Mouse (Mus musculus) kidney, postnatal 10 days (tissue): ENCODE data around the gene Hist1h2an.
A peak's percentile ranks its signal among the peaks of the same experiment; 100 is the strongest.
"Not testable (repeated sequence)": the region's sequence is repeated elsewhere in the genome, so short reads cannot be mapped to it uniquely, and the experiment has no call there.

ENCODE experiments used
- DNase-seq: peaks from one replicate; pipeline ENCODE4 v3.0.0; 2021; ENCODE audit warnings: mixed read lengths

Hist1h2an gene

DNA sequence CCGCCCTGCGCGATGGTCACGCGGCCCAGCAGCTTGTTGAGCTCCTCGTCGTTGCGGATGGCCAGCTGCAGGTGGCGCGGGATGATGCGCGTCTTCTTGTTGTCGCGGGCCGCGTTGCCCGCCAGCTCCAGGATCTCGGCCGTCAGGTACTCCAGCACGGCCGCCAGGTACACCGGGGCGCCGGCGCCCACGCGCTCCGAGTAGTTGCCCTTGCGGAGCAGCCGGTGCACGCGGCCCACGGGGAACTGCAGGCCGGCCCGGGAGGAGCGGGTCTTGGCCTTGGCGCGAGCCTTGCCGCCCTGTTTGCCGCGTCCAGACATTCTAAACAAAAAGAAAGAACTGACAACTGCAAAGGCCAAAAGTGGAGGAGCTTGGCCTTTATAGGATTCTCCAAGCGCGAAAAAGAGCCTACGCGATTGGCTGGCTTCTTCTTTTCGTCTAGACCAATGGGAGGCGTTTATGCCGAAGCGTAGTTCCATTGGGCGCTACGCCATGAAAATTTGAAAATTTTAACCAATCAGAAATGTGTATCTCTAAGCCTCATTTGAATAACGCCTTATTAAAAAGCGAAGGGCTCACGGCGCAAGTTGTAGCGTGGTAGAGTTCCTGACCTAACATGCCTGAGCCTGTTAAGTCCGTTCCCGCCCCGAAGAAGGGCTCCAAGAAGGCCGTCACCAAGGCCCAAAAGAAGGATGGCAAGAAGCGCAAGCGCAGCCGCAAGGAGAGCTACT lies at the start of gene Hist1h2an, which contains the start of gene Hist1h2bp:
TSS of gene Hist1h2an (minus strand) at position 320 of the 731 bp plus-strand sequence.
TSS of gene Hist1h2bp (plus strand) at position 563 of the 731 bp plus-strand sequence.
- DNase-seq: peak; percentile 86

DNA sequence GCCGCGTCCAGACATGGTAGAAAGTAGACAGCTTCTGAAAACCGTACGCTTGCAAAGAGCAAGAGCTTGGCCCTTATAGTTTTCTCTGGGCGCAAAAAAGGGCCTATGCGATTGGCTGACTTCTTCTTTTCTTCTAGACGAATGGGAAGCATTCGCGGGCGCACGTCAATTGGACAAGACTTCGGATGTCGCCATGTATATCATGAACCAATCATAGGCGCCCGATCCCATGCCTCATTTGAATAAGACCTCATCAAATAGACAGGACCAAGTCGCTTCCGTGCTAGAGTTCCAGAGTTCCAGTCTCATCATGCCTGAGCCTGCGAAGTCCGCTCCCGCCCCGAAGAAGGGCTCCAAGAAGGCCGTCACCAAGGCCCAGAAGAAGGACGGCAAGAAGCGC lies 46.4 kb upstream of the Hist1h2an start, which contains the start of the genes Hist1h2ap and Hist1h2br:
TSS of gene Hist1h2ap (minus strand) at position 47 of the 400 bp plus-strand sequence.
TSS of gene Hist1h2br (plus strand) at position 283 of the 400 bp plus-strand sequence.
- not testable (repeated sequence) for DNase-seq

DNA sequence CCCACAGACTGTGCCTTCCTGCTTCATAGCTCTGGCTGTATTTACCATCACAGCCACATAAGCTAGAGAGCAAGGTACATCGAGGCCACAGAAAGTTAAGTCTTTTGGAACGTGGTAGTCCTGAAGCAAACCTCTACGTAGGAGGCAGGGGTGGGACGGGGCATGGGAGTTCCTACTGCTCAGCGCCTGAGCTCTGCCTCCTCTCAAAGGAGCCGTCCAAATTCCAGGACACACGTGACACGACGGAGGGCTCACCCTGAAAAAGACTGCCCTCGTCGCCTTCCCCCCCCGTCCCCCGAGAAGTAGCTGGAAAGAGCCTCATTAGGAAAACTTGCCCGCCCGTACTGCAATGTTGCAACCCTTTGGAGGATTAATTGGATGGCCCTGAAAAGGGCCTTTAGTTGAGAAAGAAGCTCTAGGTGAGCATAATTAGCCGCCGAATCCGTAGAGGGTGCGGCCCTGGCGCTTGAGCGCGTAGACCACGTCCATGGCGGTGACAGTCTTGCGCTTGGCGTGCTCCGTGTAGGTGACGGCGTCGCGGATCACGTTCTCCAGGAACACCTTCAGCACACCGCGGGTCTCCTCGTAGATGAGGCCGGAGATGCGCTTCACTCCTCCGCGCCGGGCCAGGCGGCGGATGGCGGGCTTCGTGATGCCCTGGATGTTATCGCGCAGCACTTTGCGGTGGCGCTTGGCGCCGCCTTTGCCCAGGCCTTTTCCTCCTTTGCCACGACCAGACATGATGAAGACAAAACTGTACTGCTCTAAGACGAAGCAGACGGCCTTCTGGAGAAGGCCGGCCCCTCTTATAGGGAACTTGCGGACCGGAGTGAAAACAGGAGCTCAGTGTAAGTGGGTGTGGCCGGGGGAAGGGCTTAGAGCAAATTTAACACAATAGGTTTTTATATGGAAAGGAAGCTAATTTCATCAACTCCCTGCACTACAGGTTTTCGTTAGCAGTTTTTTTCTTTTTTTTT lies 44.7 kb upstream of the Hist1h2an start, which contains the start of gene Hist1h4n:
TSS of gene Hist1h4n (minus strand) at position 779 of the 977 bp plus-strand sequence.
- peak; percentile 20 for DNase-seq

DNA sequence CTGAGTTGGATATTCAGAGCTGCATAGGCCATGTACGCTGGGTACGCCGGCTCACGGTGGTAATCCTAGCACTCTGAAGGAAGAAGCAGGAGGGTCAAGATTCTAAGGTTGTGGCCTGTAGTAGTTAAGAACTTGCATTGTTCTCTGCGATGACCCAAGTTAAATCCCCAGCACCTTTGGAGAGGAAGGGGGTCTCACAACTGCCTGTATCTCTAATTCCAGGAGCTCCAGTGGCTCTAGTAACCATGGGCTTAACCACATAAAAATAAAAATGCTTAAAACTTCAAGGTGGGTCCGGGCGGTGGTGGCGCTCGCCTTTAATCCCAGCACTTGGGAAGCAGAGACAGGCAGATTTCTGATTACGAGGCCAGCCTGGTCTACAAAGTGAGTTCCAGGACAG lies 43.3 kb upstream of the Hist1h2an start:
- no peak for DNase-seq

DNA sequence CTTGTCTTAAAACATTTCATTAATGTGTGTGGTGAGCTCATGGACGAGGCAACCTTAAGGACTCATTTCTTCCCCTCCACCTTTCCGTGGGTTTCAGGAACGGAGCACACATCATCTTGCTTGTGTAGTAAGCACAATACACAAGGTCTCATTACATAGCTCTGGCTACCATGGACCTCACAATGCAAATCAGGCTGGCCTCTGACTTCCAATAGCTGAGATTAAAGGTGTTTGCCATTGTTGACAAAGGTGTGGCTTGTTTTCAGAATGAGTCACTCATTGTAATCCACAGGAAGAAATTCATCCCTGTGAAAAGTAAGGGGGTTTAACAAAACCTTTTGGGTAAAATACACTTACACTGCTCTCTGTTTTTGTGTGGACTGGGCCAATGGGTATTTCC lies 41.5 kb upstream of the Hist1h2an start:
- DNase-seq: no peak

DNA sequence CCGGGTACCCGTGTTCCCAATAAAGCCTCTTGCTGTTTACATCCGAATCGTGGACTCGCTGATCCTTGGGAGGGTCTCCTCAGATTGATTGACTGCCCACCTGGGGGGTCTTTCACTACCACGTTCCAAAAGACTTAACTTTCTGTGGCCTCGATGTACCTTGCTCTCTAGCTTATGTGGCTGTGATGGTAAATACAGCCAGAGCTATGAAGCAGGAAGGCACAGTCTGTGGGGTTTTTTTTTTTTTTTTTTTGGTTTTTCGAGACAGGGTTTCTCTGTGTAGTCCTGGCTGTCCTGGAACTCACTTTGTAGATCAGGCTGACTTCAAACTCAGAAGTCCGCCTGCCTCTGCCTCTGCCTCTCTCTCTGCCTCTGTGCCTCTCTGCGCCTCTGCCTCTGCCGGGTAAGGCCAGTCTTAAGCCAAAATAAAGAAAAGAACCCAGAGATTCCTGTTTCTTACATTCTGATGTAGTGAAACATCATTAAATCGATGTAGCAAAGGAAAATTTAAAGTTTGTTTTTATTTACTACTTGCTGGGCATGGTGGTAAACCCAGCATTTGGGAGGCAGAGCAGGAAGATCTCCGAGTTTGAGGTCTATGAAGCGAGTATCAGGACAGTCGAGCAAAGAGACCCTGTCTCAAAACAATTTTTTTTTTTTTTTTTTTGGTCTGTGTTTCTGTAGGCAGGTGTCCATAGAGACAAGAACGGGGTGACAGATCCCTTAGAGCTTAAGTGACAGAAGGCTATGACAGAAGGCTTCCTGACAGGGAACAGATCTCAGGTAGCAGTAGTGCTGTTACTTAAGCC lies 33.3 kb upstream of the Hist1h2an start:
- DNase-seq: not testable (repeated sequence)

DNA sequence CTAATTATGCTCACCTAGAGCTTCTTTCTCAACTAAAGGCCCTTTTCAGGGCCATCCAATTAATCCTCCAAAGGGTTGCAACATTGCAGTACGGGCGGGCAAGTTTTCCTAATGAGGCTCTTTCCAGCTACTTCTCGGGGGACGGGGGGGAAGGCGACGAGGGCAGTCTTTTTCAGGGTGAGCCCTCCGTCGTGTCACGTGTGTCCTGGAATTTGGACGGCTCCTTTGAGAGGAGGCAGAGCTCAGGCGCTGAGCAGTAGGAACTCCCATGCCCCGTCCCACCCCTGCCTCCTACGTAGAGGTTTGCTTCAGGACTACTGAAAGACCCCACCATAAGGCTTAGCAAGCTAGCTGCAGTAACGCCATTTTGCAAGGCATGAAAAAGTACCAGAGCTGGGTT lies 25.1 kb upstream of the Hist1h2an start:
- DNase-seq: not testable (repeated sequence)

DNA sequence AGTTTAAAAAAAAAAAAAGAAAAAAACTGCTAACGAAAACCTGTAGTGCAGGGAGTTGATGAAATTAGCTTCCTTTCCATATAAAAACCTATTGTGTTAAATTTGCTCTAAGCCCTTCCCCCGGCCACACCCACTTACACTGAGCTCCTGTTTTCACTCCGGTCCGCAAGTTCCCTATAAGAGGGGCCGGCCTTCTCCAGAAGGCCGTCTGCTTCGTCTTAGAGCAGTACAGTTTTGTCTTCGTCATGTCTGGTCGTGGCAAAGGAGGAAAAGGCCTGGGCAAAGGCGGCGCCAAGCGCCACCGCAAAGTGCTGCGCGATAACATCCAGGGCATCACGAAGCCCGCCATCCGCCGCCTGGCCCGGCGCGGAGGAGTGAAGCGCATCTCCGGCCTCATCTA lies 24.5 kb upstream of the Hist1h2an start, which contains the start of gene Hist1h4m:
TSS of gene Hist1h4m (plus strand) at position 208 of the 400 bp plus-strand sequence.
- peak; percentile 46 for DNase-seq

DNA sequence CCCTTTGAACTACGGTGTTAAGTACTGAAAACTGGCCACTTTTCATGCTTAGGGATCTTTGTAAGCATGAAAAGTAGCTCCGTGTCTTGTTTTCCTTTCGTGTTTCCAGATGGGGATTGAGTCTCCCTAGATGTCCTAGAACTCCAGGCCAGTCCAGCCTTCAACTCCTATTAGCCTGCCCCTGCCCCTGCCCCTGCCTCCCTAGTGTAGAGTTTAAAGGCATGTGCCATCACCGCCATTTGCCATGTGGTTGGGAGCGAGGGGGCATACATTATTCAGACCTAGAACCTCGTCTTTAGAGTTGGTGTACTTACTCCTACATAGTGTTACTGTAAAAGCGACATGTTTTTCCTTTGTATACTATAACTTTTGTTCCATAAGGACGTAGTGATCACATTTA lies 24.1 kb upstream of the Hist1h2an start:
- DNase-seq: not testable (repeated sequence)

DNA sequence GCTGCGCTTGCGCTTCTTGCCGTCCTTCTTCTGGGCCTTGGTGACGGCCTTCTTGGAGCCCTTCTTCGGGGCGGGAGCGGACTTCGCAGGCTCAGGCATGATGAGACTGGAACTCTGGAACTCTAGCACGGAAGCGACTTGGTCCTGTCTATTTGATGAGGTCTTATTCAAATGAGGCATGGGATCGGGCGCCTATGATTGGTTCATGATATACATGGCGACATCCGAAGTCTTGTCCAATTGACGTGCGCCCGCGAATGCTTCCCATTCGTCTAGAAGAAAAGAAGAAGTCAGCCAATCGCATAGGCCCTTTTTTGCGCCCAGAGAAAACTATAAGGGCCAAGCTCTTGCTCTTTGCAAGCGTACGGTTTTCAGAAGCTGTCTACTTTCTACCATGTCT lies 23.1 kb upstream of the Hist1h2an start, which contains the start of the genes Hist1h2bq and Hist1h2ao:
TSS of gene Hist1h2bq (minus strand) at position 125 of the 400 bp plus-strand sequence.
TSS of gene Hist1h2ao (plus strand) at position 393 of the 400 bp plus-strand sequence.
- DNase-seq: not testable (repeated sequence)

DNA sequence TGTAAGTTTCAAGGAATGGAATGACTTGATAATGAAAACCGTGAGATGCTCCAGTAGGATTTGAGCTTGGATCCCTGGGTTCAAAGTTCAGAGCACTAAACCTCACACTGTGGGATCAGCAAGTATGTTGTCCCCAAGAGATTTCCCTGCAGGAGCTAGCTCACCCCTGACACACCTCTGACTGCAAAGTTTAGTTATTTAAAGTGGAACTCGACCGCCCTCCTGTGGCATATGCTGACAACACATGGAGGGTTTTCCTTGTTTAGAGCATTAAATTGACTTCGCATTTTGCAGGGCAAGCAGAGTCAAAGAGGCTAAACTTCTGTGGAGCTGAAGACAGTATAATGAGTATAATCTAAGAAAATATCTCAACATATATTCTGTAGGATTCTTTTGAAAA lies 16.0 kb upstream of the Hist1h2an start:
- not testable (repeated sequence) for DNase-seq

DNA sequence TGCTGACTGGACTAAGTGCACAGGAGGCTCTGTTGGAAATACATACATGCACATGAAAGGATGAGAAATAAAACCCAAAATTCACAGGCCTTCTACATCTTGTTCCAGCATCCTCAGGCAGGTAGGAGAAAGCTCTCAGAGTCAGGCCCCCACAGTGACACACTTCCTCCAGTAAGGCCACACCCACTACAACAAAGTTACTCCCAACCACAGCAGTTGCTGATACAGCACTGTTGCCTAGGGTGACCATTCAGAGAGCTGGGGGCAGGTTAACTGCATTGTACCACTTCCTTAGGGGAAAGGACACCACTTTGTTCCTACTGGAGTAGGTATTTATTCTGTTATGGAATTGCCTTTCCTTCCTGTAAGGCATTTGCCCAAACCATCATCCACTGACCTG lies 10.1 kb upstream of the Hist1h2an start:
- not testable (repeated sequence) for DNase-seq

DNA sequence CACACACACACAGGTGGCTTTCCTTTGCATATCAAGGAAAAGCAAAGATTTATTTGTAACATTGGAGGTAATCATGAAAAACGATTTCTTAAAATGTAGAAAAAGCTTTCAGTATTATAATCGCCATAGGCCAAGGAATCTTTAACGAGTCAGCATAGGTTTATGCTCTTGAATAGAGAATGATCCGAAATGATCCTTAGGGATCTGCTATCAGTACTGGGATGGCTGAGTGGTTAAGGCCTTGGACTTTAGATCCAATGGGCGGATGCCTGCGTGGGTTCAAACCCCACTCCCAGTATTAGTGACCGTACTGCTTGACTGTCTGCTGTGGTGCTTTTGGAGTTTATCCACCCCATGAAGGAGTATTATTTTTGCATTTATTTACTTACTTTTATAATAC lies 8.6 kb upstream of the Hist1h2an start:
- DNase-seq: no peak

DNA sequence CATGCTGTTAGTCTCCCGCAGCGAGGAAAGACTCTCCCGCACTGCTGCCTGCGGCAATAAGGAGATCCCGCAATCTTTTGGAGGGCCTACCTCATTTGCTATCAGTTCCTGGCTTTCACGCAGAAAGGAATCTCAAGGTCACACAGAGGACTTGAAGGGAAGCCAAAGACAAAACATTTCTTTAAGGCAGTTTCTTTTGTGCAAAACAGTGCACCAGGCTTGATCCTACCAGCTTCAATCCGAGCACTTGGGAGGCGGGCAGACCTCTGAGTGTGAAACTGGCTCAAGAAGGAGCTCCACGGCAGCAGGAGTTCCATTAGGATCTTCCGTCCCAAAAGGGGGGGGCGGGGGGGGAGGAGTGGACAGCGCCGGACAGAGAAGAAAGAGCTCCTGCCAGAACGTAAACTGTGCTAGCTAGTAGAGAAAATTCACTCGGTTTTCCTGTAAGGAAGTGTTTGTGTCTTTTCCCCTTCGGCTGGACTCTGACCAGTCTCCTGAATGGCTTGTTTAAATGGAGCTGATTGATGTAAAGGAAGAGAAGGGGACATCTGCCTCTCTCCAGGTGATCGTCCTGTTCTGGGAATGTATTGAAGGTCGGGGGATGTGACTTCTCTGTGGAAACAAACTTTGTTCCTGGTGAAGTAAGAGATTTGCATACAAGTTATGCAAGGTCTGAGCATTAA lies 3.7 kb upstream of the Hist1h2an start:
- DNase-seq: no peak

DNA sequence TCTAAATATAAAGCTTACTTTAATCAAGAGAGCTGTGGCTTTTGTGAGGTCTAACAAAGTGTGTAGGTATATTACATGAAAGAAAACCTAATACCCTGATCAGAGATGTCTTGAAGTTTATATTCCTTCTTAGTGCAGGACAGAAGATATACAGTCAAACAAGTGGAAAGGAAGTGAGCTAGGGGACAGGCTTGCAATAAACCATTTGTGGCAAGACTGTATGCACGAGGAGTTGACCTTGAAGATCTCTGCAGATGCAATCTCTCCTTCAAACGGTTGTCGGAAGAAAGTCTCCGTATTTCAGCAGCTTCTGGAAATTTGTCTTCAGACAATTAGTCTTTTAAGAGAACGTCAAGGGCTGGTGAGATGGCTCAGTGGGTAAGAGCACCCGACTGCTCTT lies 2.9 kb upstream of the Hist1h2an start:
- DNase-seq: no peak

DNA sequence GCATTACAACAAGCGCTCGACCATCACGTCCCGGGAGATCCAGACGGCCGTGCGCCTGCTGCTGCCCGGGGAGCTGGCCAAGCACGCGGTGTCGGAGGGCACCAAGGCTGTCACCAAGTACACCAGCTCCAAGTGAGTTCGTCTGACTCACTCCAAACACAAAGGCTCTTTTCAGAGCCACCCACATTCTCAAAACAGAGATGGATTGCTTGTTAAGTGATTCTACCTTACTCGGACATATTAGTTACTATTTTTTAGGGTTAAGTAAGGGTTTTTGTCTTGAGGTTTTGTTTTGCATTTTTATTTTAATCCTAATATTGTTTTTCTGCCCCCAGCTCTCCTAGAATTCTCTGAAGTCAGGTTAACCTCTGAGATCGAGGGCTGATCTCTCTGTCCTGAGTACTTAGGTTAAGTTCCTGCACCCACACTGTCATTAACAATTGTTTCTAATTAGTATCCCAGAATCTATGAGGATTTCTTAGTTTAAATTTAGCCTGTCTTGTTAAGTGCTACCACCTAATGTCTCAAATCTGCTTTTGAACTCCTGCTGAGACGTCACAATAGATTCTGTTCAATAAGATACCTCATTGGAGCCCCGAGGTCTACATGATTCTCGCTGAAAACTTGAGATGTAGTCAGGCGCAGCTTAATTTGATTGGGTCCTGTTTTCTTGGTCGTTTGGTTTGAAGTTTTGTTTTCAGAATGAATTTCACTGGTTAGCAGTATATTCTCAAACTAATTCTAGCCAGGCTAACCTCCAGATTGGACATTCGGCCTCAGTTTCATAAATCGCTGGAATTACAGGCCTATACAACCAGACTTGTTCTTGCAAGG lies 959 bp upstream of the Hist1h2an start:
- no peak for DNase-seq

DNA sequence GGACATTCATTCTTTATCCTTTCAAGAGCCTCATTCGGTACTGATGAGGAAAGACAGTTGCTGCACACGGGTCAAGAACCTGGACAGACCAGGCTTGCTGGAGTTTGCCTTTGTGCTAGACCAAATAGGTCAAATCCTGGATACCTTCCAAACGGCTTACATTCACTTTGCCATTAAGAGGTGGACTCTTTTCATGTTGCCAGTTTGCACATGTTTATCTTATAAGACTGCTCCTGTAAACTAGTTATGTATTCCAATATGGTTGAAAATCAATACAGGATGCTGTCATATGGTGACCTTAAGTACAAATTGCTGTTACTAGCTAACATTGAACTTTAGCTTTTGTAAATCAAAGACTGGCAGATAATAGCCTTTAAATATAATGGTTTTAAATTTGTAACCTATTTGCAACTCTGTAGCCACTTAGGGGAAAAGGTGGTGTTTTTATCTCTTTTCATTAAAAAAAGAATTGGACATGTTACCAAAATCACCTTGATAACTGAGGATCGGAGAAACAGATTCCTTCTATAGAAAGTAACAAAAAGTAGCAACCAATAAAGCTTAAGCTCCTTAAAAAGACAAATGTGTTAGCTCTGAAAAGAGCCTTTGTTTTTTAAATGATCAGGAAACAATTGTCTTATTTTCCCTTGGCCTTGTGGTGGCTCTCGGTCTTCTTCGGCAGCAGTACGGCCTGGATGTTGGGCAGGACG lies 674 bp downstream of the Hist1h2an start:
- DNase-seq: no peak

DNA sequence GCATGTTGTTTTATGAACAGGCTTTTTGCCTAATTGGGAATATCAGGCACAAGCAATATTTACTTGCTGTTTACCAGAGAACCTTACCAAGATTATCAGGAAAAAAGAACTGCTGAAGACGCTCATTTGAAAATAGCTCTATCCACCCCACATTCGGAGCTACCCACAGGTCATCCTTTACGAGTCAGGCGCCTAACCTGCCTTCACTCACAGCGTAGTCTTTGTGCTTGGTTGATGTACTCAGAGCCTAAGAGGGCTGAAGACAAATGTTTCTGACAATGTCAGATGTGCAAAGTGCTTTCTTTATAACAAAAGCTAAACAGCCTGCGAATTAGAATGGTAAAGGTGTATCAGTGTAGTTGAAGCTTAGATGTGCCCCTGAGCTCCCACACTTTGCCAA lies 2.7 kb downstream of the Hist1h2an start:
- DNase-seq: no peak

DNA sequence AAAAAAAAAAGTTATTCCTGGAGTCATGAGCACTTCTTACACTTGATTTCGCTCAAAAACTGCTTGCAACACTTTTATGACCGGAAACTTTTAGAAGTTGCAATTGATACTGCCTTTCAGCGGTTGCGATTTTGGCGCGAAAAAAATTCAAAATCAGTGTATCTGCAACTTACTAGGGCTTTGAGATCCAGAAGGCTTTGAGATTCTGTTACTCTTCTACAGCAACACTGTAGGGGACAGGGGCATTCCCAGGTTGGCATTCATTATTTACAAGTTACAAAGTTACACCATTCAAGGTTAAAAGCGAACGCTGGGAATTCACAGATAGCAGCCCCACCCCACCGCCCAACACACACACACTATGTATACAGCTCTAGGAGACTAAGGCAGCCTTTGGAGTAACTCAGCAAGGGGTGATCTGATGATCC lies 3.3 kb downstream of the Hist1h2an start:
- DNase-seq: peak; percentile 27

DNA sequence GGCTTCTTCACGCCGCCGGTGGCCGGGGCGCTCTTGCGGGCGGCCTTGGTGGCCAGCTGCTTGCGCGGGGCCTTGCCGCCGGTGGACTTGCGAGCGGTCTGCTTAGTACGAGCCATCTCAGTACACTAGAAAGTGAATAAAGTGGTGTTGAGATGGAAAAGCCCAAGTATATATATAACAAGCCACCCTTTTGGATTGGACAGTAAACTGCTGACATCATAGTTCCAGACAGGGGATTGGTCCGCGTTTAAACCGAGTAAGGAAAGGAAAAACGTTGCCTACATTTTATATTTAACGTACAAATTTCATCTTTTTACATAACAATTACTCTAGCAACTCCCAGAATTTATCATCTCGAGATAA lies 3.8 kb downstream of the Hist1h2an start, which contains the start of gene Hist1h3i:
TSS of gene Hist1h3i (minus strand) at position 116 of the 363 bp plus-strand sequence.
- peak; percentile 61 for DNase-seq
